Mouse (Mus musculus) embryonic facial prominence, embryonic 15.5 days (tissue): ENCODE measurements around the gene Gm20828. TPM values are rescaled to one million over a fixed set of nuclear protein-coding genes. Genes with fewer than 3 reads are reported as not detected.
"Not testable (repeated sequence)": the region's sequence is repeated elsewhere in the genome, so short reads cannot be mapped to it uniquely, and the experiment has no call there.

ENCODE experiments used
- ATAC-seq: fragments of 200-750 bp; cut with Nextera tagmentation; 2 replicates; pipeline ENCODE4 v1.8.0; 2017; ENCODE audit warnings: low read depth, moderate TSS enrichment; ENCODE audit not compliant: insufficient number of reproducible peaks, low FRiP score, low TSS enrichment
- H3K27ac ChIP-seq: fragments of 300-500 bp; sonication (generic); replicated peaks from 2 replicates; pipeline ENCODE4 v1.5.1; 2015; ENCODE audit warnings: mild to moderate bottlenecking, inconsistent platforms
- H3K27me3 ChIP-seq: fragments of 300-500 bp; sonication (generic); 2 replicates; pipeline ENCODE4 v1.6.1; 2015; ENCODE audit warnings: inconsistent platforms
- H3K36me3 ChIP-seq: fragments of 300-500 bp; sonication (generic); 2 replicates; pipeline ENCODE4 v1.6.1; 2015; ENCODE audit warnings: mild to moderate bottlenecking, inconsistent platforms
- H3K4me1 ChIP-seq: fragments of 300-500 bp; sonication (generic); 2 replicates; pipeline ENCODE4 v1.6.1; 2015; ENCODE audit warnings: inconsistent platforms
- H3K4me2 ChIP-seq: fragments of 300-500 bp; sonication (generic); replicated peaks from 2 replicates; pipeline ENCODE4 v1.6.1; 2015; ENCODE audit warnings: mild to moderate bottlenecking, inconsistent platforms
- H3K4me3 ChIP-seq: fragments of 300-500 bp; sonication (generic); replicated peaks from 2 replicates; pipeline ENCODE4 v1.5.1; 2015; ENCODE audit warnings: mild to moderate bottlenecking, inconsistent platforms
- H3K9ac ChIP-seq: fragments of 300-500 bp; sonication (generic); 2 replicates; pipeline ENCODE4 v1.6.1; 2015; ENCODE audit warnings: inconsistent platforms
- H3K9me3 ChIP-seq: fragments of 300-500 bp; sonication (generic); replicated peaks from 2 replicates; pipeline ENCODE4 v1.6.1; 2016; ENCODE audit warnings: inconsistent platforms
- WGBS: fragments of 180-500 bp; shearing (Covaris S2); methylation state at CpG from one replicate; pipeline ENCODE4 v1.1.7; 2015; 5-methylcytosine and 5-hydroxymethylcytosine counted together
- polyA plus RNA-seq: library from polyadenylated mRNA; unstranded; fragments of >200 nt; fragmentation: Nextera tagmentation; extraction: Ambion mirVana; gene quantifications from 2 replicates; pipeline ENCODE4 v1.2.1, GENCODE M21; 2015

The Gm20828 gene
- not detected in 2 replicates for polyA plus RNA-seq

- H3K27me3 ChIP-seq, H3K9ac ChIP-seq: not testable (repeated sequence)
- no CpG with 5 or more reads among the region's 3 CpGs for WGBS
Observed at GRCm38 (mm10) chrY:11199274-11199673, at the start of gene Gm20828. Gm20828 (minus strand) TSS chrY:11199374.

More at GRCm38 (mm10) chrY:11199274-11199673, at the start of gene Gm20828:
- not testable (repeated sequence) for H3K4me1 ChIP-seq, H3K36me3 ChIP-seq, H3K9me3 ChIP-seq, H3K4me3 ChIP-seq, ATAC-seq, H3K4me2 ChIP-seq, H3K27ac ChIP-seq
